Mouse (Mus musculus) spleen, adult 2 months (tissue): Measurements from ENCODE around the gene Bclaf1.

Experiments used
- CTCF ChIP-seq: fragments of 200-500 bp; IDR thresholded peaks from 2 replicates; pipeline ENCODE4 v1.5.1; 2011; ENCODE audit warnings: mild to moderate bottlenecking, inconsistent platforms; ENCODE audit not compliant: insufficient read depth, insufficient read length, insufficient replicate concordance; ENCODE audit errors: extremely low read depth
- POLR2A ChIP-seq: fragments of 200-500 bp; IDR thresholded peaks from 2 replicates; pipeline ENCODE4 v1.6.1; 2011; ENCODE audit warnings: low read depth, low read length, inconsistent platforms

GRCm38 (mm10) chr10:20348894-20349293 is 36.6 kb downstream of the Bclaf1 start:
- TF ChIP-seq POLR2A (no peak), CTCF (no peak)
